Mouse (Mus musculus) megakaryocyte-erythroid progenitor cell, adult 5-6 weeks (primary cell): Measurements from ENCODE around the gene Prnd. TPM values are rescaled to one million over a fixed set of nuclear protein-coding genes. Genes with fewer than 3 reads are reported as not detected.
A peak's percentile ranks its signal among the peaks of the same experiment; 100 is the strongest.

ENCODE experiments used
- ATAC-seq: replicated peaks from 2 replicates; pipeline ENCODE4 v1.8.0; 2016; ENCODE audit warnings: mild to moderate bottlenecking, inconsistent platforms; ENCODE audit not compliant: severe bottlenecking, poor library complexity, low FRiP score, low TSS enrichment
- total RNA-seq, 2 experiments: library from RNA; stranded (forward) in 1 of 2; stranded (reverse) in 1 of 2; fragments of 200-1000, 215-1000 nt in 1 of 2; fragments of >200 nt in 1 of 2; fragmentation: Nextera tagmentation in 1 of 2; gene quantifications; 2 replicates each; pipeline ENCODE4 v1.2.3; 2014 to 2017

Prnd gene
- total RNA-seq, 2 experiments from 2014 or later = not detected

- ATAC-seq = no peak
Measured at GRCm38 (mm10) chr2:131936410-131936809, 14.3 kb upstream of the Prnd start.

GRCm38 (mm10) chr2:131939404-131940111 is 11.1 kb upstream of the Prnd start:
- ATAC-seq = peak; percentile 36; the same call in 1 of the 2 replicates

DNA sequence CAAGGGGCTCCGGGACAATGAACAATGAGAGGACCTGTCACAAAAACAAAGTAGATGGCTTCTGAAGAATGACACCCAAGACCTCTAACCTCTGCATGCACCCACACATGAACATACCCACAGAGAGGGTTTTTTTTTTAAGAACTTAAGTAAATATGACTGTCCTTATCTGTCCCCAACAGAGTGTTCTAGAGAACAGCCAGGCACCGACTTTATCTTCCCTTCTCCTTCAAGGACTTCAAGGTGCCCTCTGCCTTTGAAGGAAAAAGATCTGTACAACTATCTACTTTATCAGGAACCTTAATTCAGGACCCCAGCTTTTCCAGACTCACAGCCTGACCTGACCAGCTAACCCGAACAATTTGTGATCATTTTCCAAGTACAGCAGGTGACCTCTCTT is 10.2 kb upstream of the Prnd start:
- ATAC-seq = peak; percentile 66

DNA sequence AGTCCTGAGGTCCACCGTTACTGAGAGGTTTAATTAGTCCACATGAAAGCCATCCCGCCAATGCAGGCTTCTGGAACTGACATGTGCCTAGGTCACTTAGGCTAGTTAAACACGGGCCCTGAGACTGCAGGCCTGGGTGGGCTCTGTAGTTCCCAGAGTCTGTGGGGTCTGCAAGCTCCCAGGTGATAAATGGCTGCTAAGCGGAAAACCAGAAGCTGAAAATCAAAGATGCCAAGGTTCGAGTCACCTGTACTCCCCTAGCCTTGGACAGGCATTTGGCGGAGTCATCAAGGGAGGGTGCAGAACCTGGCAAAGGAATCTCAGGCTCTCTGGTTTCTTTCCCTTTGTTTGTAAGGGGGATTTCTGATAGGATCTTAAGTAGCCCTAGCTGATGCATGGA is 9.2 kb upstream of the Prnd start:
- ATAC-seq = no peak

DNA sequence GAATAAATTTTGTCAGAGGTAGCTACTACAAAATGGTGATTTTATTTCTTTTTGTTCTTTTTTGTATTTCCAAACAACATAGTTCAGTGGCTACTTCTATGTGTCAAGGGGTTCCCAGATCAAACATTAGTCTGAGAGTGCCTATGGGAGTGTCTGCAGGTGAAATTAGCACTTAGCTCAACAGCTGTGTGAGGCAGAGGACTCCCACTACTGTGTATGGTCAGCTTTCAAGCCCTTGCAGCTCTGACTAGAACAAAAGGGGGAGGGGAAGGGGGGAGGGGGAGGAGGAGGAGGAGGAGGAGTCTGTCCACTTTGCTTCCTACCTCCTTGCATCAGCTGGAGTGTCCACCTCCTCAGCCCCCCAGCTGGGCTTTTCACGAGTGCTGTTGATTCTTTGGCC is 6.3 kb upstream of the Prnd start:
- no peak for ATAC-seq

GRCm38 (mm10) chr2:131945225-131945624 is 5.4 kb upstream of the Prnd start:
- ATAC-seq = no peak

DNA sequence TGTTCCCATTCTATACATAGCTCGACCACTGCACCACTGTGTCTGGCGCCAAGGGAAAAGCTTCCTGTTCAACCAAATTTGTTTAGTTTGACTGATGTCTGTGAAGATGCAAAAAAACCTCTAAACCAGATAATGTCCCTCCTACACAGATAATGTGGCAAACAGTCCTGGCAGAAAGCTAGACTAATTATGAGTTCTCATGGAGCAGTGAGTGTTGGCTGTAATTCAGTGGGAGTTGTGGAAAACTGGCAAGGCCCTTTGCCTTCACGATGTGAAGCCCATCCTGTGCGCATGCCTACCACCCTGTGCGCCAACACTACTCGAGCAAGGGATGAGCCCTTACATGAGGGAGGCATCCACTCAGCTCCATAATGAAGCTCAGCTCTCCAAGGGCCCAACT is 4.9 kb upstream of the Prnd start:
- no peak for ATAC-seq

DNA sequence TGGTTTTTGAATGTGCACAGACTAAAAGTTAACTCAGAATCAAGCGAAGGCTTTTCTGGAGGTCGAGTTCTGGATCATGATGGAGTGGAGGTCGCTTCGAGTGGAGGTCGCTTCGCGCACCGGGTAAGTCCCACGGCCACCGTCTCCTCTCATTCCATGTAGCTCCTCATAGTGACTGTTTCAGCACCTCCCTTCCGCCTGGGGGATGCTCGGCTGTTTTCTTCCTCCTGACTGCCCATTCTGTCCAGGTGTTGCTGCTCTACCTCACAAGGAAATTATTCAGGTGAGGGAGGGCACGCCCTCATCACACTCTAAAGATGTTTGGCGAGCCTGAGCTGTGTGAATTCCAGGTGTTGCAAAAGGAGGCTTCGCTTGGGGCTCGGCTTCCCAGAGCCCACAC is 4.3 kb upstream of the Prnd start:
- no peak for ATAC-seq

DNA sequence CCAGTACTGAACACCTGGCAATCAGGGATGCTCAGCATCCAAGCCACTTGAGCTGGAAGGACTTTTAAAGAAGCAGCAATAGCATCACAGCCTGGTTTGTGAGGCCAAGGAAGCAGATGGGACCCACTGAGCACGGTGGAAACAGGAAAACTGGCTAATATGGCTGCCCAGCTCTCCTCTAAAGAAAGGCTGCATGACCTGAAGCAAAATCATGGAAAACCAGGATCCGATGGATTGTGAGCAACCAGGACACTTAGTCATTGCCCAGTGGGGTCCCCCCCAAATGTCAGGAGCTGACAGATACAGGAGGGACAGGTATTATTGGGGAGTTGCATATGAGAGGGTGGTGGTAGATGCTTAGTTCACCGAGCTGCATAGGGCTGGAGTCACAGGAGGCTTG is 2.5 kb upstream of the Prnd start:
- no peak for ATAC-seq

- no peak for ATAC-seq
Measured at GRCm38 (mm10) chr2:131948916-131949639, 1.6 kb upstream of the Prnd start.

- ATAC-seq = 0 out of 2 replicates have a peak, but pooled peaks have one; percentile 62
Measured at GRCm38 (mm10) chr2:131949767-131950597, 679 bp upstream of the Prnd start.

DNA sequence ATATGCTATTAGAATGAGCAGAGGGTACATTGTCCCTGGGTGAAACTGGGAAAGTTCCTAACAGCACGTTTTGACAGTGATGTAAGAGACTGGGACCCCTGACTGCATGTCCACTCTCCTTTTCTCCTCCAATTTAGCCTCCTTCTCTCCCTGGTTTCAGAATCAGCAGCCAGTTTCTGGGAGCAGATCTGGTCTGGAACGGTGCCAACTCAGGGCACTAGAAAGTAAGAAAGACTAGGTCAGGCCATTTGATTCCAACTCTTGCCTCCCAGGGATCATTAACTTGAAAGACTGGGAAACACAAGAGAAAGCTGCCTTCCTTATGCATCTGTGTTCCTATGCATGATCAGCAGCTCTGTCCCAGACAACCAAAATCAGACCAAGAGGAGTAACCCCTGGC is 1.8 kb downstream of the Prnd start:
- ATAC-seq = no peak

DNA sequence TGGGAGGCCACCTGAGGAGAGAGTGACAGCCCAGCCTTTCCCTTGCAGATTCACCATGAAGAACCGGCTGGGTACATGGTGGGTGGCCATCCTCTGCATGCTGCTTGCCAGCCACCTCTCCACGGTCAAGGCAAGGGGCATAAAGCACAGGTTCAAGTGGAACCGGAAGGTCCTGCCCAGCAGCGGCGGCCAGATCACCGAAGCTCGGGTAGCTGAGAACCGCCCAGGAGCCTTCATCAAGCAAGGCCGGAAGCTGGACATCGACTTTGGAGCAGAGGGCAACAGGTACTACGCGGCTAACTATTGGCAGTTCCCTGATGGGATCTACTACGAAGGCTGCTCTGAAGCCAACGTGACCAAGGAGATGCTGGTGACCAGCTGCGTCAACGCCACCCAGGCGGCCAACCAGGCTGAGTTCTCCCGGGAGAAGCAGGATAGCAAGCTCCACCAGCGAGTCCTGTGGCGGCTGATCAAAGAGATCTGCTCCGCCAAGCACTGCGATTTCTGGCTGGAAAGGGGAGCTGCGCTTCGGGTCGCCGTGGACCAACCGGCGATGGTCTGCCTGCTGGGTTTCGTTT is 2.4 kb downstream of the Prnd start:
- no peak for ATAC-seq

- ATAC-seq = no peak
Measured at GRCm38 (mm10) chr2:131953711-131954110, 3.0 kb downstream of the Prnd start.

GRCm38 (mm10) chr2:131954835-131955234 is 4.2 kb downstream of the Prnd start:
- 0 out of 2 replicates have a peak, but pooled peaks have one; percentile 23 for ATAC-seq

- peak; percentile 71 for ATAC-seq
Measured at GRCm38 (mm10) chr2:131955264-131955663, 4.6 kb downstream of the Prnd start.

DNA sequence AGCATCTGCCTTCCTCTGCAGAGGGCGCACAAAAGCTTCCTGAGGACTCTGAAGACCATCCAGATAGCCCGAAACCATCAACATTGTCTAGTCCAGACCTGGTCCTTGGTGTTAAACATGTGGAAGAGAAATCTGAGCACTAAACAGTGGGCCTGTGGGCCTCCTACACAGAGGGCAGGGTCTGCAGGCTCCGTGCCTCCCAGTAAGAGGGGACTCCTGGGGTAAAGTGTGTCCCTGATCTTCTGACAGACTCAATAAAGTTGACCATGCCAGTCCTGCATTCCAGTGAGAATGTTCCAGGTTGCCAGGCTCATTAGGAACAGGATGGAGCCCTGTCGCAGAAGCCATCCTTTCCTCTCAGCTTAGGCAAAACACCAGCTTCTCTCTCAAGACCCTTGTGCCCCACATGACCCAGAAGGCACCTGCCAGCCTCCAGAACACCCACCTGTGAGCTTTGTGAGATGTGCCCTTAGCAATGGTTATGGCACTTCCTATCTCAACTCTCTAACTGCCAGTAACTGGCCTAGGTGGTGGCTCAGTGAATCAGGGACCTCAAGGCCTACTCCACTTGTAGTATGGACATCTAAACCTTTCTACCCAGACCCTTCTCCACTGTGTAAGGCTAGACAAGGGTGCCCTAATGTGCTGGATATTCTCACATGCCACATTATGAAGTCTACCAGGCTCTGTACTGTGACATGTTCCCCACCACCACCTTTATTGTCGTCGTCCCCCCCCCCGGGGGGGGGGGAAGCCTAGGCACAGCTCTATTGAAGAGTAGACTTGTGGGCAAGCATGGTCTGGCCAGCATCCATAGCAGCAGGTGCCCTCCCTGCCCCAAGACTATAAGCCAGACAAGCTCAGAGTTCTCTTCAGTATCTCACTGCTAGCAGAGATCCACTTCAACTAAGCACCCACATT is 5.9 kb downstream of the Prnd start:
- ATAC-seq = no peak

DNA sequence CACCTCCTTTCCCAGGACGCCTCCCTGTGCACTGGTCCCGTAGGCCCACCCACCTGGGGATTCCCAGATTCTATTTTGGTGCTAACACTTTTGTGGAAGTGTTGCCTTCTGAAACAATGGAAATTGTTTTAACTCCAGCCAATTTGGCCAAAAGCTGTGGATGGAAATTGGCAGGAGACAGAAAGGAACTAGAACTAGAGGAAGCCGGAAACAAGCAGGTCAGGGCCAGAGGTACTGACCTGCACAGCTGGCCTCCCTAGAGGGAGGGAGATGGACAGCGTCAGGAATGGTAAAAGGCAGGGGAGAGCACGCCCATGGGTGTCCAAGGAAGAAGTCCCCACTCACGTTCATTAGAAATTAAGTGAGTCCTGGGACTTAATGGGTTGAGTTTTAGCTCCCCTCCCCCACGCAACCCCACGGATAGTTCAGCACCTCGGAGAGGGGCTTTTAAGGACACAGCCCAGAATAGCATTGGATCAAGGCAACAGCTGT is 7.1 kb downstream of the Prnd start:
- ATAC-seq = no peak

DNA sequence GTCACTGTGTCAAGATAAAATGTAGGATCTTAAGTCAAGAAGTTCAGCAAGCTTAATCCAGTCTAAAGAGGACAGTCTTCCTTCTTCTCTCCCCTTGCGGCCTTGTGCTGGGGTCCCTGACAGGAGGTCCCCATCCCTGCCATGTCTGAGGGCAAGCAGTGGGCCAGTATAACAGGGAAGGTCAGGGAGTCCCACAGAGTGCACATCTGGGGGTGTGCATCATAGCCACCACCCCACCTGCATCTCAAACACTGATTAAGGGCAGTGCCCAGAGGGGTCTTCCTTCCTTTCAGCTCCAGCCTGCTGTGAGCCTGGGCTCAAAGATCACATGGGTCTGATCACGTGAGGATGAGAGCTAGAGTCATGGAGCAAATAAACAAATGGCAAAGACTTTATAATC is 11.0 kb downstream of the Prnd start:
- no peak for ATAC-seq
